Mouse (Mus musculus) CH12.LX (cell line): ENCODE results near the gene Agbl2.

Source experiments
- CTCF ChIP-seq, 2 experiments: IDR thresholded peaks in 1 of 2; conservative IDR thresholded peaks in 1 of 2; 2 replicates each; pipeline ENCODE4 v1.5.1; 2011 to 2012; ENCODE audit warnings: low read depth in 2 of 2, low read length in 2 of 2, improper control_type of control experiment in 1 of 2, inconsistent platforms in 1 of 2, mild to moderate bottlenecking in 1 of 2, moderate library complexity in 1 of 2
- EP300 ChIP-seq: IDR thresholded peaks from 2 replicates; pipeline ENCODE4 v1.6.1; 2011; ENCODE audit warnings: low read length, improper control_type of control experiment
- ETS1 ChIP-seq: conservative IDR thresholded peaks from 2 replicates; pipeline ENCODE4 v1.6.1; 2012; ENCODE audit warnings: low read depth, mild to moderate bottlenecking, inconsistent platforms, low read length, improper control_type of control experiment, moderate library complexity
- GABPA ChIP-seq: IDR thresholded peaks from 2 replicates; pipeline ENCODE4 v1.6.1; 2012; ENCODE audit warnings: low read depth, low read length, improper control_type of control experiment, inconsistent platforms; ENCODE audit not compliant: insufficient replicate concordance
- KAT2A ChIP-seq: IDR thresholded peaks from 2 replicates; pipeline ENCODE4 v1.6.1; 2012; ENCODE audit warnings: low read length, improper control_type of control experiment, inconsistent platforms; ENCODE audit not compliant: insufficient replicate concordance
- MAX ChIP-seq: IDR thresholded peaks from 2 replicates; pipeline ENCODE4 v1.6.1; 2011; ENCODE audit warnings: low read length, improper control_type of control experiment
- MXI1 ChIP-seq: IDR thresholded peaks from 2 replicates; pipeline ENCODE4 v1.6.1; 2011; ENCODE audit warnings: mild to moderate bottlenecking, low read depth, low read length, improper control_type of control experiment
- POLR2A ChIP-seq: IDR thresholded peaks from 2 replicates; pipeline ENCODE4 v1.6.1; 2011; ENCODE audit warnings: low read depth, mild to moderate bottlenecking, improper control_type of control experiment, low read length
- SMC3 ChIP-seq: IDR thresholded peaks from 2 replicates; pipeline ENCODE4 v1.6.1; 2011; ENCODE audit warnings: low read depth, low read length, improper control_type of control experiment
- TBP ChIP-seq: conservative IDR thresholded peaks from 2 replicates; pipeline ENCODE4 v1.6.1; 2011; ENCODE audit warnings: low read depth, low read length, improper control_type of control experiment
- ZKSCAN1 ChIP-seq: IDR thresholded peaks from 2 replicates; pipeline ENCODE4 v1.6.1; 2012; ENCODE audit warnings: low read depth, inconsistent platforms, low read length, improper control_type of control experiment, borderline replicate concordance

GRCm38 (mm10) chr2:90816144-90816543 is 33.6 kb downstream of the Agbl2 start:
- TF ChIP-seq EP300 (no peak), TBP (no peak), CTCF (conservative IDR thresholded peaks at IDR 0.05 in 1 of 2, IDR thresholded peaks at IDR 0.05 in 1 of 2; ENCODE audit: low read depth in 2 of 2, low read length in 2 of 2) (no peak), KAT2A (no peak), MXI1 (no peak), GABPA (no peak), POLR2A (no peak), ZKSCAN1 (no peak), SMC3 (no peak), ETS1 (no peak), MAX (no peak)
